Mouse (Mus musculus) ES-E14 (cell line): Measurements from ENCODE around the gene Mrps6. TPM values are rescaled to one million over a fixed set of nuclear protein-coding genes. Genes with fewer than 3 reads are reported as not detected.
A peak's percentile ranks its signal among the peaks of the same experiment; 100 is the strongest.

ENCODE experiments used
- DNase-seq: peaks from one replicate; pipeline ENCODE4 v3.0.0-alpha.2; 2013; ENCODE audit warnings: low read depth, low spot score
- H3K27ac ChIP-seq: 2 replicates; pipeline ENCODE4 v1.5.1; 2012; ENCODE audit warnings: low read depth, mild to moderate bottlenecking, low read length, moderate library complexity, mixed read lengths; ENCODE audit not compliant: poor library complexity, insufficient read depth, severe bottlenecking
- H3K36me3 ChIP-seq: 2 replicates; pipeline ENCODE4 v1.6.1; 2012; ENCODE audit warnings: mild to moderate bottlenecking, low read length, moderate library complexity, mixed read lengths; ENCODE audit not compliant: control insufficient read depth, poor library complexity, insufficient read depth, severe bottlenecking
- H3K4me1 ChIP-seq, 2 experiments: fragments of 150-350 bp in 1 of 2; sonication (generic) in 1 of 2; 2 replicates each; pipeline ENCODE4 v1.6.1; 2012; ENCODE audit warnings: low read length in 2 of 2, mild to moderate bottlenecking in 1 of 2, mixed read lengths in 1 of 2; ENCODE audit not compliant: control insufficient read depth in 2 of 2, insufficient read depth in 2 of 2, poor library complexity in 1 of 2
- H3K4me3 ChIP-seq, 2 experiments: fragments of 150-350 bp in 1 of 2; sonication (generic) in 1 of 2; 2 replicates each; pipeline ENCODE4 v1.5.1; 2012; ENCODE audit warnings: low read length in 2 of 2, low read depth in 1 of 2, mild to moderate bottlenecking in 1 of 2, mixed read lengths in 1 of 2; ENCODE audit not compliant: insufficient read depth in 1 of 2, poor library complexity in 1 of 2, severe bottlenecking in 1 of 2
- H3K9ac ChIP-seq: 2 replicates; pipeline ENCODE4 v1.6.1; 2012; ENCODE audit warnings: low read depth, mild to moderate bottlenecking, low read length, mixed read lengths; ENCODE audit not compliant: poor library complexity, insufficient read depth, severe bottlenecking
- H3K9me3 ChIP-seq: fragments of 150-350 bp; sonication (generic); 2 replicates; pipeline ENCODE4 v1.6.1; 2012; ENCODE audit warnings: low read depth, mild to moderate bottlenecking, low read length; ENCODE audit not compliant: control insufficient read depth, insufficient read depth
- CHD2 ChIP-seq: IDR thresholded peaks from 2 replicates; pipeline ENCODE4 v1.6.1; 2014; ENCODE audit warnings: mild to moderate bottlenecking, low read depth, low read length, inconsistent platforms
- HCFC1 ChIP-seq: IDR thresholded peaks from 2 replicates; pipeline ENCODE4 v1.6.1; 2012; ENCODE audit warnings: low read length, inconsistent platforms, borderline replicate concordance; ENCODE audit not compliant: insufficient read depth
- MAFK ChIP-seq: IDR thresholded peaks from 2 replicates; pipeline ENCODE4 v1.6.1; 2014; ENCODE audit warnings: mild to moderate bottlenecking, low read depth, low read length, inconsistent platforms; ENCODE audit not compliant: insufficient read depth
- ZC3H11A ChIP-seq: IDR thresholded peaks from 2 replicates; pipeline ENCODE4 v1.6.1; 2012; ENCODE audit warnings: low read depth, mild to moderate bottlenecking, inconsistent platforms, low read length, borderline replicate concordance
- ZNF384 ChIP-seq: IDR thresholded peaks from 2 replicates; pipeline ENCODE4 v1.6.1; 2012; ENCODE audit warnings: low read depth, low read length, inconsistent platforms
- in situ Hi-C, 2 experiments: fragments of 600-800 bp; cut with MboI; formaldehyde crosslinking; loops; one replicate each; pipeline ENCODE4 v1.15.1; 2025; ENCODE audit warnings: low sequenced_read_pairs in 2 of 2, inconsistent platforms in 1 of 2; ENCODE audit not compliant: unreplicated experiment in 2 of 2
- total RNA-seq: library from RNA; depleted of rRNA; stranded (reverse); fragments of 300-350 nt; gene quantifications from 2 replicates; pipeline ENCODE4 v1.2.3, GENCODE M21; 2012

Gene Mrps6
- total RNA-seq, 1 experiment = 30.4 TPM

GRCm38 (mm10) chr16:92036701-92037100 is 21.4 kb upstream of the Mrps6 start:
- H3K4me1 ChIP-seq = peaks cover 0 to 5% of the 10 kb centered on the region in 2 experiments; a peak in 2 of 4 replicates
- DNase-seq = no peak
- in situ Hi-C loops = no loop called here
- H3K36me3 ChIP-seq = no peaks in the 10 kb centered on the region
- H3K9ac ChIP-seq = no peak overlapping the region
- no peak overlapping the region for H3K4me3 ChIP-seq
- TF ChIP-seq MAFK (no peak), ZC3H11A (no peak), ZNF384 (no peak), CHD2 (no peak), HCFC1 (no peak)
- H3K27ac ChIP-seq = no peak overlapping the region
- H3K9me3 ChIP-seq = no peaks in the 10 kb centered on the region

- TF ChIP-seq ZC3H11A (no peak), ZNF384 (no peak), CHD2 (peak; percentile 60; the same call in 1 of the 2 replicates), HCFC1 (no peak), MAFK (no peak)
- no peak overlapping the region for H3K9ac ChIP-seq
- no peaks in the 10 kb centered on the region for H3K9me3 ChIP-seq
- no peak overlapping the region for H3K4me3 ChIP-seq
- H3K4me1 ChIP-seq = peaks cover 0 to 5% of the 10 kb centered on the region in 2 experiments; a peak in 2 of 4 replicates
- in situ Hi-C loops = no loop called here
- no peaks in the 10 kb centered on the region for H3K36me3 ChIP-seq
- DNase-seq = no peak
- H3K27ac ChIP-seq = no peak overlapping the region
Observed at GRCm38 (mm10) chr16:92037891-92038607, 20.0 kb upstream of the Mrps6 start.

GRCm38 (mm10) chr16:92039421-92039820 is 18.6 kb upstream of the Mrps6 start:
- Histone ChIP-seq H3K4me1 (peaks cover 0 to 5% of the 10 kb centered on the region in 2 experiments; a peak in 2 of 4 replicates), H3K9me3 (no peaks in the 10 kb centered on the region), H3K4me3 (no peak overlapping the region), H3K9ac (no peak overlapping the region), H3K27ac (no peak overlapping the region; the same call in 1 of the 2 replicates), H3K36me3 (no peaks in the 10 kb centered on the region)
- no peak for DNase-seq
- in situ Hi-C loops = no loop called here
- TF ChIP-seq ZC3H11A (no peak), CHD2 (no peak), ZNF384 (no peak), MAFK (no peak), HCFC1 (no peak)

- TF ChIP-seq CHD2 (no peak), MAFK (no peak), ZNF384 (no peak), HCFC1 (no peak), ZC3H11A (no peak)
- Histone ChIP-seq H3K27ac (no peak overlapping the region), H3K36me3 (no peaks in the 10 kb centered on the region), H3K4me1 (peaks cover 0 to 5% of the 10 kb centered on the region in 2 experiments; a peak in 2 of 4 replicates), H3K4me3 (no peak overlapping the region), H3K9ac (no peak overlapping the region), H3K9me3 (no peaks in the 10 kb centered on the region)
- DNase-seq = no peak
- in situ Hi-C loops = no loop called here
Observed at GRCm38 (mm10) chr16:92039966-92040365, 18.1 kb upstream of the Mrps6 start.
